Mouse (Mus musculus) embryo, embryonic 10.5 days (tissue): ENCODE measurements around the gene Scube1.

ENCODE experiments used
- DNase-seq: peaks from one replicate; pipeline ENCODE4 v3.0.0-alpha.2; 2015; ENCODE audit warnings: low spot score

Scube1 gene

GRCm38 (mm10) chr15:83594513-83595363 lies 130.1 kb downstream of the Scube1 start, which contains the start of gene Ttll12:
Gene Ttll12 (minus strand): TSS chr15:83595157.
- peak; percentile 100 for DNase-seq

GRCm38 (mm10) chr15:83593702-83594512 lies 130.9 kb downstream of the Scube1 start:
- peak; percentile 55 for DNase-seq

DNA sequence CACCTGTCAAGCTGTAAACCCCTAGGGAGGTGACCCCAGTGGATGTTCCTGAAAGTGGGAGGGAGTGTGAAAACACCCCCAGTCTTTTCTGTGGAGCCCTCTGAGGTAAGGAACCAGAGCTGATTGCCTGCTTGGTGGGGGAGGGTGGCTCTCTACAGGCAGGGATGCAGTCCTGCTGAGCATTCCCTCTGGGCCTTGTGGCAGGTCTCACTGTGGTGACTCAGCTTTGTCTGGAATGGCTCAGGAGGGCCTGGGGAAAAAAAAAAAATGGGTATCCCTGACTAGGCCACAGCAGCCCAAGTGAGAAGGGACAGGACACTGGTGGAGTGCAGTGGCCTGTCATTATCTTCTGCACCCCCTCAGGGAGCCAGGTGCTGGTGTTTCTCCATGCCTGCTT lies 131.6 kb downstream of the Scube1 start:
- DNase-seq, result no peak

GRCm38 (mm10) chr15:83592260-83593188 lies 132.3 kb downstream of the Scube1 start:
- no peak for DNase-seq

GRCm38 (mm10) chr15:83591758-83592157 lies 133.1 kb downstream of the Scube1 start:
- DNase-seq, result no peak

GRCm38 (mm10) chr15:83590841-83591240 lies 134.0 kb downstream of the Scube1 start:
- no peak for DNase-seq

- DNase-seq, result no peak
These were observed 140.0 kb downstream of the Scube1 start for GRCm38 (mm10) chr15:83584741-83585220.

DNA sequence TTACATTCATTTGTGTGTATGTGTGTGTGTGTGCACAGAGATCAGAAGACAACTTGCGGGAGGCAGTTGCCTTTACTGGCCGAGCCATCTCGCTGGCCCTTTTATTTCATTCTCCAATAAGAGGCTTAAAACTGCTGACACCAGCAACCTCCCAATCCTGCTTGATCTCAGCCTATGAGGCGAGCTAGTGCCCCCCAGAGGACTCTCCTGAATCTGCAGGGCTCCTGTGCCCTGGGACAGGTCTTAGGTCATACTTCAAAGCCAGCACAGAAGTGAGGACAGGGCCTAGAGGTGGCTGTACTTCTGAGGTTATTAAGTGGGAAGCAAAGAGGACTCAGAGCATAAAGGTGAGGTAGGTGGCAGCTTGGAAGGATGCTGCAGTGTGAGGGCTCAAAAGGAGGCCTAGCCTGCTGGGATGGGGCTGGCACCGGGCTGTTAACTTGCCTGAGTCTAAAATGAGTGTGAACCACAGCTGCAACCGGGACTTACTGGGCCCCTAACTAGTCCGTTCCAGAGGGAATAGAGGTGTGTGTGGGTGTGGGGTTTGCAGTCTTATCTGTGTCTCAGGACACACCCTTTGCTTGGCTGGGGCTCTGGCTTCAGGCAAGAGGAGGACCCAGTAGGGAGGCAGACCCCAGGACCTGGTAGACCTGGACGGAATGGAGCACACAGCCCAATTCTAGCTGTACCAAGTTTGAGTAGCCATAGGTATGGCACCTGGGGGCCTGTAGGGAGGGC lies 141.2 kb downstream of the Scube1 start:
- peak; percentile 63 for DNase-seq

GRCm38 (mm10) chr15:83582931-83583330 lies 141.9 kb downstream of the Scube1 start:
- no peak for DNase-seq

DNA sequence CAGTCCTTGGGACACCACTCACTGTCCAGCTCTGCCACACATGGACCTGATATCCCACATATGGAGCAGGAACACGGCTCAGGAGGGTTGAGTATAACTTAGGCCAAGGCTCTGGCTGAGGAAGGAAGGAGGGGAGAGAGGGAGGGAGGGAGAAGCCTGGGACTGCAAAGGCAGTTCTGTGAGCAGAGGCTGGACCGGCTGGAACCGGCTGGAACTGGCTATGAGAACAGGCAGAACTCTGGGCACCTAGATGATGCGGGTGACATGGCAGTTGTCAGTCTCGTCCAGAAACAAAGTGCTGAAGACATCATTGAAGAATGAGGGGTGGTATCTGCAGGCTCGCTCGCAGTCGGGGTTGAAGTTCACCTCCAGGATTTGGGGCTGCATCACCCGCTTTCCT lies 148.2 kb downstream of the Scube1 start:
- no peak for DNase-seq

DNA sequence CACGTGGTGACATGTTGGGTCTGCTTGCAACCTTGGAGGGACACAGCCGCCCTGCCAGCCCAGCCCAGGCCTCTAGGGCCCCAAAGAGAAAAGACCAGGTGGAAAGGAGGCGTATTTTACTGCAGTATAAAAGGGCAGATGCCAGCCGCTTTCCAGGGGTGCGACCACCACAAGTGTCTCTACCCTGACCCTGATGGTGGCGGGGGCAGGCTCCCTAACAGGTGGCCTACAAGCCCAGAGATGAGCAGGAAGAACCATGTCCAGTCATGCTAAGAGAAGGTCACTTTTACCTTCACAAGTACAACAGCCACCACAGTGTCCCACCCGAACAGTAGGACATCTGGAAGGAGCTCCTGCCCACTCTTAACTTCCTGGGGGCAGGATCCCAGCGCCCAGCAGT lies 149.3 kb downstream of the Scube1 start:
- no peak for DNase-seq

- DNase-seq, result no peak
These were observed 150.0 kb downstream of the Scube1 start for GRCm38 (mm10) chr15:83574731-83575351.

DNA sequence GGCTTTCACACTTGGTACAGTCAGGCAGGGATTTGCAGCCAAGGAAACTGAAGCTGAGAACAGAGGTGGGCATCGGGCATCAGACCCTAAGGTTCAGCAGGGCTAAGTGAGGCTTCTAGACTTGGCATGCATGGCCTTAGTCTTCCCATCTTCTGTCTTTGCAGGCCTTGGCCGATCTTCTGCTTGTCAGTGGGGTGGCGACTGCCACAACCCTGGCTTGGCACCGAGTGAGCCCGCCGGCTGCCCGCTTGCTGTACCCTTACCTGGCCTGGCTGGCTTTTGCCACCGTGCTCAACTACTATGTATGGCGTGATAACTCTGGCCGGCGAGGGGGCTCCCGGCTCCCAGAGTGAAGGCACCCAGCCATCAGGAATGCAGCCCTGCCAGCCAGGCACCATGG lies 151.2 kb downstream of the Scube1 start:
- DNase-seq, result no peak

- DNase-seq, result no peak
These were observed 152.7 kb downstream of the Scube1 start for GRCm38 (mm10) chr15:83572132-83572531.

- no peak for DNase-seq
These were observed 153.2 kb downstream of the Scube1 start for GRCm38 (mm10) chr15:83571636-83572035.

GRCm38 (mm10) chr15:83570641-83571040 lies 154.2 kb downstream of the Scube1 start:
- DNase-seq, result peak; percentile 15

- DNase-seq, result no peak
These were observed 155.1 kb downstream of the Scube1 start for GRCm38 (mm10) chr15:83569682-83570081.

GRCm38 (mm10) chr15:83568544-83568943 lies 156.3 kb downstream of the Scube1 start:
- no peak for DNase-seq

DNA sequence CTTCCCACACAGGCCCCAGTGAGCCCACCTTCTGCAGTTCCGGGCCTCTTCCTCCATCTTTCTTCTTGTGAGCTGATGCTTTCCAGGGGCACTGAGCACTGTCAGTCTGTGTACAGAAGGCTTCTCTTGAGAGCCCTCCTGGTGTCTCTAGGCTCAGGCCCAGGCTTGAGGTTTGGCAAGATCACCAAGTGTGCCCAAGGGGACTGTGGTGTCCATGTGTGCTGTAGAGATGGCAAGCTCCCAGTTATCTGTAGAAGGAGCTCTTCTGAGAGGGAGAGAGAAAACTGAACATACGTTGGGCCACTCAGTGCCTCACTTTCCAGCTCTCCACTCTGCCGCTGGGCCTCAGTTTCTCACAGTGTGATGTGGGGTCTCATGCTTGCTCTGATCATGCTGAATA lies 157.1 kb downstream of the Scube1 start:
- DNase-seq, result no peak

DNA sequence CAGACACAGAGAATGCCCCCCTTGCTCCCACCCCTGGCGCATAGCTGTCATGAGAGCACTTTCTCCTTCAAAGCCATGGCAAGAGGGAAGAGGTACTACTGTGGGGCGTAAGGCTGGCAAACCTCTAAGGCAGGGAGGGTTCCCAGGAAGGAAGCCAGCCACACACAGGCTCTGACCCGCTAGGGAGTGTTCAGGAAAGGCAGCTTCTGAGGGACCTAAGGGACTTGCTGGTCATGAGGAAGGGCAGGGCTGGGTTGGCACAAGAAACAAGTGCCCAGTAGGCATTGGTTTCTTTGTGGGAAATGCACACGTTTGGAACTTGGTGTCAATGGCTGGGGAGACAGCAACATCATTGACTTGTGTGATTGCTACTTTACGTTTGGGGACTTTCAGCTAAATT lies 158.8 kb downstream of the Scube1 start:
- DNase-seq, result no peak

DNA sequence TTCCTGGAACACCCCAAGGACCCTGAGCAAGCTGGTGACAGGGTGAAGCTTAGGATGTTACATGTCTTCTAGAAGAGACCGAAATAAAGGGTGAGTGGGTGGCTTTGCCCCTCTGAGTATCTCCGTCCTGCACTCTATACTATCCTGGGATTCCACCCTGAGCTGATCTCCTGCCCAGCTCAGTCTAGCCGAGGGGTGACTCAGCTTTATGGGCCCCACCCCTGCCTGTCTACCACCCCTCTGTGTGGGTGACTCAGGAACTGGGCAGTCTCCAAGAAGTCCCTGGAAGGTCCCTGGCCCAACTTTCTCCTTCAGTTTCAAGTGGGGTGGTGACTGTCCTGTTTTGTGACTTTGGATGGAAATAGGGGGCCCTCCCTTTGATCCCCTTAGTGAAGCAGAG lies 159.4 kb downstream of the Scube1 start:
- DNase-seq, result no peak
